Mouse (Mus musculus) forebrain, embryonic 13.5 days (tissue): ENCODE data around the gene Wdr93. TPM values are rescaled to one million over a fixed set of nuclear protein-coding genes. Genes with fewer than 3 reads are reported as not detected.

Experiments
- ATAC-seq: fragments of 200-750 bp; cut with Nextera tagmentation; 2 replicates; pipeline ENCODE4 v1.8.0; 2017
- H3K27ac ChIP-seq: fragments of 300-500 bp; sonication (generic); 2 replicates; pipeline ENCODE4 v1.5.1; 2015; ENCODE audit warnings: inconsistent platforms, mild to moderate bottlenecking, moderate library complexity
- H3K27me3 ChIP-seq: fragments of 300-500 bp; sonication (generic); 2 replicates; pipeline ENCODE4 v1.6.1; 2015; ENCODE audit warnings: mild to moderate bottlenecking, inconsistent platforms
- H3K36me3 ChIP-seq: fragments of 300-500 bp; sonication (generic); 2 replicates; pipeline ENCODE4 v1.6.1; 2015; ENCODE audit warnings: mild to moderate bottlenecking, inconsistent platforms; ENCODE audit not compliant: poor library complexity, severe bottlenecking
- H3K4me1 ChIP-seq: fragments of 300-500 bp; sonication (generic); 2 replicates; pipeline ENCODE4 v1.6.1; 2015; ENCODE audit warnings: inconsistent platforms
- H3K4me2 ChIP-seq: fragments of 300-500 bp; sonication (generic); 2 replicates; pipeline ENCODE4 v1.6.1; 2015; ENCODE audit warnings: inconsistent platforms, mild to moderate bottlenecking, moderate library complexity
- H3K4me3 ChIP-seq: fragments of 300-500 bp; sonication (generic); 2 replicates; pipeline ENCODE4 v1.5.1; 2015; ENCODE audit warnings: mild to moderate bottlenecking, inconsistent platforms
- H3K9ac ChIP-seq: fragments of 300-500 bp; sonication (generic); 2 replicates; pipeline ENCODE4 v1.6.1; 2015; ENCODE audit warnings: mild to moderate bottlenecking, inconsistent platforms
- H3K9me3 ChIP-seq: fragments of 300-500 bp; sonication (generic); replicated peaks from 2 replicates; pipeline ENCODE4 v1.6.1; 2016; ENCODE audit warnings: inconsistent platforms
- WGBS: fragments of 180-500 bp; shearing (Covaris S2); methylation state at CpG from one replicate; pipeline ENCODE4 v1.1.7; 2015; 5-methylcytosine and 5-hydroxymethylcytosine counted together
- polyA plus RNA-seq: library from polyadenylated mRNA; unstranded; fragments of >200 nt; fragmentation: Nextera tagmentation; extraction: Ambion mirVana; gene quantifications from 2 replicates; pipeline ENCODE4 v1.2.1, GENCODE M21; 2015

Wdr93 gene
- polyA plus RNA-seq: 0.39 and 0.64 TPM in 2 replicates

DNA sequence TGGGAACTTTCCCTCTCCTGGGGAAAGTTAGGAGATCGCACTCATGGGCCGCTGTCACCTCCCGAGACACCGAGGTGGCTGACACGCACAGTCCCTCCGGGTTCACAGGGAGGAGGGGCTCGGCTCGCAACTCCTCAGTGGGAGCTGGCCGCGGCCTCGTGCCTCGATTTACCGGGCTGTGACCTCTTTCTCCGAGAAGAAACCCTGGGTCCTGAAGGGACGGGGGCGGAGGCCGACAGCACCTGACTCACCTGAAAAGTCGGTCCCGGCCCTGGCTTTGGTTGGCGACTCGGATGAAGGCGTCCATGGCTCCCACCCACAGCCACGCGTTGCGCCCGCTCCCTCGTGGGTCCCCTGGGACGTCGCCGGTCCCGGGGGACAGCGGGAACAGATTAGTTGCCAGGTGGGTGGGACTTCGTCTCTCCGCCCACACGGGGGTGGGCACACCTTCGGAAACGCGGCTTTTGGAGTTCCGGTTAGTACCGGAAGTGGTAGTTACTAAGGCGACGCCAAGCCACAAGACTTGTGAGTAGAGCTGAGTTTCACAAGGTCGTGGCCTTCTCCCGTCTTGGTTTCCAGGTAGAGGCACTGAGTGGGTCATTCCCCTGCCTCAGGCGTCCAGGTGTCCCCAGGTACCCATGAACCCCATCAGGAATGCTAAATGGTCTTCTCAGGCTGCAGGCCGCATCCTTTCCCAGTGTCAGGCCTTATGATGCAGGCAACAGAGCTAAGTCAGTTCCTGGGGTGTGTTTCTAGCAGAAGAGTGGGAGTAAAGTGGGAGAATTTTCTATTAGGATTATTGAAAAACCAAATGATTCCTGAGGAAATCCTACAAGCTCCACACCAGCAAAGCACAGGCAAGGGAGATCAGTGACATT, at the start of gene Wdr93, which contains the start of gene Pex11a:
Gene Wdr93, plus strand, starts transcription at position 505 of the 878 bp plus-strand sequence.
Gene Pex11a, minus strand, starts transcription at position 473 of the 878 bp plus-strand sequence.
- H3K4me3 ChIP-seq: peak within 1 kb of the TSS; percentile 56
- peak; percentile 94 for ATAC-seq
- 3% methylated on average over 46 of the region's 46 CpGs for WGBS
- peak within 1 kb of the TSS; percentile 97 for H3K4me2 ChIP-seq
- no peaks in the 10 kb centered on the region for H3K9me3 ChIP-seq
- 0 out of 2 replicates have a peak, but pooled peaks cover 3% of the 10 kb centered on the region for H3K36me3 ChIP-seq
- peaks cover 13% of the 10 kb centered on the region; the same call in 1 of the 2 replicates for H3K4me1 ChIP-seq
- H3K27me3 ChIP-seq: no peaks in the 10 kb centered on the region
- H3K9ac ChIP-seq: peak within 1 kb of the TSS; percentile 65
- H3K27ac ChIP-seq: no peak within 1 kb of the TSS

- Histone ChIP-seq H3K4me2 (no peak overlapping the region), H3K4me3 (no peak overlapping the region), H3K9ac (no peak overlapping the region), H3K27me3 (no peaks in the 10 kb centered on the region), H3K9me3 (no peaks in the 10 kb centered on the region), H3K27ac (no peak overlapping the region), H3K36me3 (peaks cover 94% of the 10 kb centered on the region), H3K4me1 (no peaks in the 10 kb centered on the region)
- ATAC-seq: no peak
- 86% methylated on average over 8 of the region's 8 CpGs for WGBS
Measured at GRCm38 (mm10) chr7:79696495-79696894, 46.5 kb upstream of the Wdr93 start.

DNA sequence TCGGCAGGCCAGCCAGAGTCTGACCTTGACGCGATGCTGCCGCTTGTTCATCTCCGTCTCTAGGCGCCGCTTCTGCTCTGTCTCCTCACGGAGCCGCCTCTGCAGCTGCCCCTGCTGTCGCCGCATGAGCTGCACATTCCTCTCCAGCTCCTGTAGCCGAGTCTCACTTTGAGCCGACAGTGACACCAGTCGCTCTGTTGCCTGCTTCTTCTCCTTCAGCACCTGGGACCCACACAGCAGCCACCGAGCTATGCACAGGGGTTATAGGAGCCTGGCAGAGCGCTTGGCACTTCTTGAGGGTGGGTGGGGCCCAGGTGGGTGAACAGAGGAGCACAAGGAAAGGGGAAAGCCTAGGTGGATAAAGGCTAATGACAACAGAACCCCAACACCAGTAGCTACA, 40.2 kb upstream of the Wdr93 start:
- Histone ChIP-seq H3K4me2 (no peak overlapping the region), H3K27me3 (no peaks in the 10 kb centered on the region), H3K9ac (no peak overlapping the region), H3K4me1 (no peaks in the 10 kb centered on the region), H3K36me3 (peaks cover 82% of the 10 kb centered on the region), H3K4me3 (no peak overlapping the region), H3K9me3 (no peaks in the 10 kb centered on the region), H3K27ac (no peak overlapping the region)
- no peak for ATAC-seq
- WGBS: 84% methylated on average over 16 of the region's 16 CpGs

DNA sequence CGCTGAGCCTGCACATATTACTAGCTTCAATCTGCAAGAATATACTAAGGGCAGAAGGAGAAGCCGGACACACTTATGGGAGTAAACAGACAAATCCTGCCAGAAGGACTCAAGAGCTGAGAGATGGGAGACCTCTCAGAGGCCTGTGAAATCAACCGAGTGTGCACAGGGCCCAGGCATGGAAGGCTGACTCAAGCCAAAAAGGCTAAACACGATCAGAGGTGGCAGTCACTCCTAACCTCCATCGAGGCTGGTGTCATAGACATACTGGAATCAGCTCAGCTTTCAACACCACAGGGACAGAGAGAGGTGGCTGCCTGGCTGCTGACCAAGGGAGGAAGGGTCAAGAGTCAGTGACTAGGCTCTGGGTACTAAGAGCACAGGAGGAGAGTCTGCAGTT, 37.8 kb upstream of the Wdr93 start:
- Histone ChIP-seq H3K4me1 (peaks cover 5% of the 10 kb centered on the region; the same call in 1 of the 2 replicates), H3K27me3 (no peaks in the 10 kb centered on the region), H3K36me3 (peaks cover 68% of the 10 kb centered on the region), H3K9me3 (no peaks in the 10 kb centered on the region), H3K27ac (no peak overlapping the region), H3K9ac (no peak overlapping the region), H3K4me3 (no peak overlapping the region), H3K4me2 (no peak overlapping the region)
- no peak for ATAC-seq
- 90% methylated on average over 5 of the region's 5 CpGs for WGBS

DNA sequence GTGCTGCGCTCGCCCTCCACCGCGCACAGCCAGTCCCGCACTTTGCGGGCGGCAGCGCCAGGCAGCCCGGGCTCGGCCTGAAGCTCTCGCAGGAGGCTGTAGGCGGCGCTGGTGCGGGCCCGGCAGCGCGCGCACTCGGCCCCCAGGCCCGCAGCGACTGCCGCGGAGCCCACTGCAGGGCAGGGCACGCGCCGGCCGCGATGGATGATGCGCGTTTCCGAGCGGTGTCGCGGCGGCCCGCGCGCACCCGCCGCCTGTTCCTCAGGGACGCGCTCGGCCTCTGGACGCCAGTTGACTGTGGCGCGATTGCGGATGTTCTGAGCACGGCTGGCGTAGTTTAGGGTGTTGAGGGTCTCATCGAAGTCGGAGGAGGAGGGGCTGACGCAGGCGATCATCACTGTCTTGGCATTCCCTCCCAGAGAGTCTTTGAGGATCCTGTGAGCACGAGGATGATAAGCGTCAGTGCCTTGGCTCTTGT, 32.8 kb upstream of the Wdr93 start:
- no peaks in the 10 kb centered on the region for H3K9me3 ChIP-seq
- peak overlapping the region; percentile 70 for H3K4me2 ChIP-seq
- peak overlapping the region; percentile 62 for H3K9ac ChIP-seq
- H3K4me3 ChIP-seq: peak overlapping the region; percentile 46
- WGBS: 2% methylated on average over 28 of the region's 55 CpGs
- peak; percentile 92 for ATAC-seq
- peaks cover 11% of the 10 kb centered on the region; the same call in 1 of the 2 replicates for H3K27me3 ChIP-seq
- peaks cover 19% of the 10 kb centered on the region for H3K4me1 ChIP-seq
- no peak overlapping the region for H3K27ac ChIP-seq
- peaks cover 24% of the 10 kb centered on the region for H3K36me3 ChIP-seq

- H3K4me3 ChIP-seq: peak overlapping the region; percentile 46
- peaks cover 11% of the 10 kb centered on the region; the same call in 1 of the 2 replicates for H3K27me3 ChIP-seq
- no peaks in the 10 kb centered on the region for H3K9me3 ChIP-seq
- no peak overlapping the region for H3K27ac ChIP-seq
- H3K4me1 ChIP-seq: peaks cover 24% of the 10 kb centered on the region
- H3K36me3 ChIP-seq: peaks cover 24% of the 10 kb centered on the region
- peak overlapping the region; percentile 62 for H3K9ac ChIP-seq
- 35% methylated on average over 17 of the region's 17 CpGs for WGBS
- no peak for ATAC-seq
- H3K4me2 ChIP-seq: peak overlapping the region; percentile 70
Measured at GRCm38 (mm10) chr7:79710831-79711230, 32.1 kb upstream of the Wdr93 start.

- 1% methylated on average over 49 of the region's 55 CpGs for WGBS
- Histone ChIP-seq H3K9ac (peak within 1 kb of the TSS; percentile 77), H3K4me1 (peaks cover 22% of the 10 kb centered on the region), H3K4me3 (peak within 1 kb of the TSS; percentile 67), H3K27me3 (peaks cover 26% of the 10 kb centered on the region), H3K36me3 (no peaks in the 10 kb centered on the region), H3K9me3 (0 out of 2 replicates have a peak, but pooled peaks cover 3% of the 10 kb centered on the region), H3K27ac (no peak within 1 kb of the TSS), H3K4me2 (peak within 1 kb of the TSS; percentile 83)
- ATAC-seq: peak; percentile 91
Measured at GRCm38 (mm10) chr7:79715187-79715981, 27.6 kb upstream of the Wdr93 start, which contains the start of gene Kif7. Gene Kif7, minus strand, starts transcription at chr7:79715720.

DNA sequence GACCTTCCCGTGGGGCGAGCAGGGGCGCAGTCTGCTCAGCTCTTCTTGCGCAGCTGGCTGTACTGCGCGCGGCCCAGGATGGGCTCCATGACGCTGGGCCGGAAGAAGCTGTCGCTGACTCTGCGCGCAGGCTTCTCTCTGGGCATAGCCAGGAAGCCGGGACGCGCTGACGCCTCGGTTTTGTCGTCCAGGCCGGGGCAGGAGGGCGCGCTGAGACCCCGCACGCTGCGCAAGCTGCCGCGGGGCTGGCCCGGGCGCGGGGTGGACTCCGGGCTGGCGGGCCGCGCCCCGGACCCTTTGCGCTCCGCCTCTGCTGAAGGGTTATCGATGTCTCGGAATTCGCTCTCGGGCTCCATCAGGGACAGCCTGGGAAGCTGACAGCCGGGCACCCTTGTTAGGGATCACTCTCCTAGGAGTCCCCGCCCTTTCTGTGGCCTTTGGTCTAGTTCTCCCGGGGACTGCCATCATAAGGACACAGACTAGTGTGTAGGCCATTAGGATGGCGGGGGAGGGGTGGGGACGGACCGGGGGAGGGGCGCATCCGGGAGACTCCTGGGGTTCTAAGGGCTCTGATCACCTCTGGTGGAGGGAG, 21.5 kb upstream of the Wdr93 start:
- ATAC-seq: peak; percentile 83
- Histone ChIP-seq H3K27ac (no peak overlapping the region), H3K36me3 (no peaks in the 10 kb centered on the region), H3K4me2 (peak overlapping the region; percentile 85), H3K9me3 (0 out of 2 replicates have a peak, but pooled peaks cover 3% of the 10 kb centered on the region), H3K9ac (peak overlapping the region; percentile 78), H3K27me3 (peaks cover 49% of the 10 kb centered on the region), H3K4me3 (peak overlapping the region; percentile 62), H3K4me1 (peaks cover 4% of the 10 kb centered on the region; the same call in 1 of the 2 replicates)
- 0% methylated on average over 48 of the region's 48 CpGs for WGBS

- Histone ChIP-seq H3K27me3 (peaks cover 19% of the 10 kb centered on the region), H3K36me3 (no peaks in the 10 kb centered on the region), H3K4me3 (no peak overlapping the region), H3K4me2 (no peak overlapping the region), H3K9ac (no peak overlapping the region), H3K9me3 (no peaks in the 10 kb centered on the region), H3K27ac (no peak overlapping the region), H3K4me1 (no peaks in the 10 kb centered on the region)
- 18% methylated on average over 2 of the region's 2 CpGs for WGBS
- ATAC-seq: no peak
Measured at GRCm38 (mm10) chr7:79727091-79727490, 15.9 kb upstream of the Wdr93 start.

GRCm38 (mm10) chr7:79728219-79728618, 14.7 kb upstream of the Wdr93 start:
- peaks cover 8% of the 10 kb centered on the region for H3K27me3 ChIP-seq
- no peak overlapping the region for H3K4me3 ChIP-seq
- H3K27ac ChIP-seq: no peak overlapping the region
- no peak overlapping the region for H3K4me2 ChIP-seq
- ATAC-seq: peak; percentile 31; the same call in 1 of the 2 replicates
- no peaks in the 10 kb centered on the region for H3K36me3 ChIP-seq
- H3K9ac ChIP-seq: no peak overlapping the region
- WGBS: 24% methylated on average over 6 of the region's 6 CpGs
- no peaks in the 10 kb centered on the region for H3K9me3 ChIP-seq
- no peaks in the 10 kb centered on the region for H3K4me1 ChIP-seq

GRCm38 (mm10) chr7:79729169-79729568, 13.8 kb upstream of the Wdr93 start:
- Histone ChIP-seq H3K4me3 (no peak overlapping the region), H3K4me2 (0 out of 2 replicates have a peak overlapping the region, but pooled peaks have one; percentile 10), H3K27ac (no peak overlapping the region), H3K36me3 (no peaks in the 10 kb centered on the region), H3K4me1 (no peaks in the 10 kb centered on the region), H3K9ac (no peak overlapping the region), H3K9me3 (no peaks in the 10 kb centered on the region), H3K27me3 (0 out of 2 replicates have a peak, but pooled peaks cover 2% of the 10 kb centered on the region)
- 4% methylated on average over 8 of the region's 8 CpGs for WGBS
- peak; percentile 54 for ATAC-seq
